Mouse (Mus musculus): ENCODE results near the gene Slc5a4b.

DNA sequence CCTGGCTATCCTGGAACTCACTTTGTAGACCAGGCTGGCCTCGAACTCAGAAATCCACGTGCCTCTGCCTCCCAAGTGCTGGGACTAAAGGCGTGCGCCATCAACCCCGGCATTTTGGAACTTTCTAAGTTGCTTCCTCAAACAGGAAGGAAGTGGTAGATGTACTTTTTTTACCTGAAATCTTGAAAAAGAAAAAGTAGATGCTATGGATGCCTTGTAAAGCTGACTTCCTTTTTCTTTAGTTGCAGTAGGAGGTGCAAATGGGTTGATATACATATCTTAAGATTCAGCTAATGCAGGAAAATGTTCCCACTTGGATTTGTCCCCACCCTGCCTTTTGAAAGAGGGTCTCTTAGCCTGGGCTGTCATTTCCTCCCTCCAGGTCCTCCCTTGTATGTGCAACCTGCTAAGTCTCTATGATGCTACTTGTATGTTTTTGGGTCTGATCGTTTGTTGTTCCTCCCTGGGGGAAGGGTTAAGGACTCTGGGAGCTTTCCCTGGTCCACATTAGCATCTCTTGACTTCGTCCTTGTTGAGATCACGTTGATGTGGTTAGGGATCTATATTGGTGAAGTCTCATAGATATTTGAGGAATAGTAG lies 76.7 kb downstream of the Slc5a4b start:
- TF ChIP-seq CTCF (IDR thresholded peaks at IDR 0.05; ENCODE audit: control insufficient read depth, insufficient read depth, low read length) (no peak), POLR2A (IDR thresholded peaks at IDR 0.05; ENCODE audit: borderline replicate concordance, control insufficient read depth, low read depth, low read length) (no peak)

Measured in bone marrow, adult 2 months (tissue).